Mouse (Mus musculus) erythroblast, adult 5-6 weeks (primary cell): ENCODE results near the gene 2010111I01Rik. TPM values are rescaled to one million over a fixed set of nuclear protein-coding genes. Genes with fewer than 3 reads are reported as not detected.
"Not testable (repeated sequence)": the region's sequence is repeated elsewhere in the genome, so short reads cannot be mapped to it uniquely, and the experiment has no call there.

Experiments
- ATAC-seq: replicated peaks from 2 replicates; pipeline ENCODE4 v1.8.0; 2016; ENCODE audit warnings: moderate number of reproducible peaks, mild to moderate bottlenecking, moderate TSS enrichment, inconsistent platforms; ENCODE audit not compliant: poor library complexity, low FRiP score, severe bottlenecking
- total RNA-seq, 2 experiments: library from RNA; stranded (forward) in 1 of 2; stranded (reverse) in 1 of 2; fragments of 150-400 nt in 1 of 2; fragments of 200-764, 138-1000 nt in 1 of 2; gene quantifications; 2 replicates each; pipeline versions ENCODE4 v1.2.3 to v1.2.4; 2015 to 2017; ENCODE audit warnings: low replicate concordance in 2 of 2

The 2010111I01Rik gene
- total RNA-seq, 2 experiments from 2014 or later, result 3.8 to 6.4 TPM

- no peak for ATAC-seq
These were observed 329.0 kb downstream of the 2010111I01Rik start for GRCm38 (mm10) chr13:63293647-63294046.

GRCm38 (mm10) chr13:63294359-63295193, 329.9 kb downstream of the 2010111I01Rik start:
- no peak for ATAC-seq

- ATAC-seq, result no peak
These were observed 331.6 kb downstream of the 2010111I01Rik start for GRCm38 (mm10) chr13:63296300-63296699.

- no peak for ATAC-seq
These were observed 332.3 kb downstream of the 2010111I01Rik start for GRCm38 (mm10) chr13:63297003-63297402.

- no peak for ATAC-seq
These were observed 333.2 kb downstream of the 2010111I01Rik start for GRCm38 (mm10) chr13:63297933-63298332.

GRCm38 (mm10) chr13:63298931-63299330, 334.2 kb downstream of the 2010111I01Rik start:
- ATAC-seq, result no peak

GRCm38 (mm10) chr13:63300929-63301328, 336.2 kb downstream of the 2010111I01Rik start:
- no peak for ATAC-seq

GRCm38 (mm10) chr13:63301764-63302209, 337.1 kb downstream of the 2010111I01Rik start:
- ATAC-seq, result no peak

GRCm38 (mm10) chr13:63302381-63302780, 337.7 kb downstream of the 2010111I01Rik start:
- no peak for ATAC-seq

GRCm38 (mm10) chr13:63304124-63304792, 339.6 kb downstream of the 2010111I01Rik start:
- no peak for ATAC-seq

GRCm38 (mm10) chr13:63304799-63305159, 340.1 kb downstream of the 2010111I01Rik start:
- no peak for ATAC-seq

- ATAC-seq, result no peak
These were observed 340.7 kb downstream of the 2010111I01Rik start for GRCm38 (mm10) chr13:63305160-63306011.

- no peak for ATAC-seq
These were observed 342.1 kb downstream of the 2010111I01Rik start for GRCm38 (mm10) chr13:63306768-63307167.

- no peak for ATAC-seq
These were observed 344.9 kb downstream of the 2010111I01Rik start for GRCm38 (mm10) chr13:63309563-63309962.

- ATAC-seq, result no peak
These were observed 346.5 kb downstream of the 2010111I01Rik start for GRCm38 (mm10) chr13:63311156-63311555.

- no peak for ATAC-seq
These were observed 348.6 kb downstream of the 2010111I01Rik start for GRCm38 (mm10) chr13:63313247-63313646.

GRCm38 (mm10) chr13:63313748-63314607, 349.3 kb downstream of the 2010111I01Rik start:
- ATAC-seq, result no peak

- no peak for ATAC-seq
These were observed 349.9 kb downstream of the 2010111I01Rik start for GRCm38 (mm10) chr13:63314608-63314920.

- ATAC-seq, result not testable (repeated sequence)
These were observed 350.4 kb downstream of the 2010111I01Rik start for GRCm38 (mm10) chr13:63315111-63315510.
